Mouse (Mus musculus): ENCODE results near the gene Otx1. TPM values are rescaled to one million over a fixed set of nuclear protein-coding genes. Genes with fewer than 3 reads are reported as not detected.

Otx1 gene
- under 1 TPM in 1 of 2 experiments, not detected in 1; 0.23 TPM for total RNA-seq (2021)
- long read RNA-seq, experiment 1: 0 reads
- long read RNA-seq, experiment 2: 0 reads

GRCm38 (mm10) chr11:22002783-22003340, at the start of gene Otx1:
TSS of gene Otx1 (minus strand) at chr11:22002897.
- peak; percentile 9 to 55 for DNase-seq

DNA sequence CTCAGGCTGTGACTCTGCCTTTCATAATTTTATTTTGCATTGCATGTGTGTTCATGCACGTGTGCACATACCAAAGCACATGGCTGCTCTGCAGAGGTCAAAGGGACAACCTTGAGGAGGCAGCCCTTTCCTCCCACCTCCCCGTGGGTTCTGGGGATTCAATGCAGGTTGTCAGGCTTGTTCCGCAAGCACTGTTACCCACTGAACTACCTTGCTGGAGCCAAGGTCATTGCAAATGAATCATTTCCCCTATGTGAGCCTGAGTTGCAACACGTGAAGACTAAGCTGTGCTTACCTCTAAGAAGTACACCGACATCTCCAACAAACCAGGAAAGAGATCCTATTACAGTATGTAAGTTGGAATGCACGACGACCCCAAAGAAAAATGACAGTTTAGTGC, 48.2 kb upstream of the Otx1 start:
- DNase-seq: no peak

- DNase-seq: no peak
These were observed 37.2 kb upstream of the Otx1 start for GRCm38 (mm10) chr11:22039854-22040426.

GRCm38 (mm10) chr11:22034564-22035105, 31.9 kb upstream of the Otx1 start:
- no peak for DNase-seq

DNA sequence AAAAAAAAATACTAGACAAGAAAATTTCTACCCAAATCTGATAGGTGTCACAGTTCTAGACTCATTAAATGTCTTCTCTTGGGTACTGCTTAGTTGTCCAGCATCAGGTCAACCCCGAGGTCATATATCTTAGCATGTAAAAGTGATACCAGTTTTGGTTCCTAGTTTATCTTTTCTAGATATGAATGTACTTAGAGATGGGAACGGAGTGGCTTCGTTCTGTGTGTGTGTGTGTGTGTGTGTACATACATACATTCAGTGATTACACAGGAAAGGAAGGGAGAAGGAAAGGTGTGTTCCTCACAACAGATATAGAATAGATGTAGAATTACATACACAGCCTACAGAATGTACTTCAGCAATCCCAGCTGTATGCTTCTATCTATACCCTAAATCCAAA, 30.9 kb upstream of the Otx1 start:
- no peak for DNase-seq

- DNase-seq: no peak
These were observed 17.9 kb upstream of the Otx1 start for GRCm38 (mm10) chr11:22020602-22021001.

DNA sequence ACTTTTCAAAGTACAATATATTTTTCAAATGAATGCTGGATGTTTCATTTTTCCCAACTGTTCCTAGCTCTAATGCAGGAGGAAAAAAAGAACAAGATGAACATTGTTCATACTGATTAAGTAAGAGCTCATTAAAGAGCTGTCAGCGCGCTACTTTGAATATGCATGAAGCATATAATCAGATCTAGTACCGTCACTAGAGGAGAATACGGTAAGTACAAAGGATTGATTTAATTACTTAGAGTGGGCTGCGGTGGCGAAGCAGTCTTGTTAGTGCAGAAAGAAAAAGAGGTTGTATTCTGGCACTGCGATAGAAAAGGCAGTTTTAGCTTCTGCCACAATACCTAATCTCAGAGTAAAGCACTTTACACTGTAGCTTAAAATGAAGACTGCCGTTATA, 14.7 kb upstream of the Otx1 start:
- no peak for DNase-seq

- no peak for DNase-seq
These were observed 13.6 kb upstream of the Otx1 start for GRCm38 (mm10) chr11:22016341-22016740.

GRCm38 (mm10) chr11:22008817-22009216, 6.1 kb upstream of the Otx1 start:
- DNase-seq: no peak

- no peak for DNase-seq
These were observed 5.5 kb upstream of the Otx1 start for GRCm38 (mm10) chr11:22008129-22008596.

GRCm38 (mm10) chr11:22007781-22008110, 5.0 kb upstream of the Otx1 start:
- DNase-seq: no peak

GRCm38 (mm10) chr11:22007088-22007780, 4.5 kb upstream of the Otx1 start:
- DNase-seq: no peak

DNA sequence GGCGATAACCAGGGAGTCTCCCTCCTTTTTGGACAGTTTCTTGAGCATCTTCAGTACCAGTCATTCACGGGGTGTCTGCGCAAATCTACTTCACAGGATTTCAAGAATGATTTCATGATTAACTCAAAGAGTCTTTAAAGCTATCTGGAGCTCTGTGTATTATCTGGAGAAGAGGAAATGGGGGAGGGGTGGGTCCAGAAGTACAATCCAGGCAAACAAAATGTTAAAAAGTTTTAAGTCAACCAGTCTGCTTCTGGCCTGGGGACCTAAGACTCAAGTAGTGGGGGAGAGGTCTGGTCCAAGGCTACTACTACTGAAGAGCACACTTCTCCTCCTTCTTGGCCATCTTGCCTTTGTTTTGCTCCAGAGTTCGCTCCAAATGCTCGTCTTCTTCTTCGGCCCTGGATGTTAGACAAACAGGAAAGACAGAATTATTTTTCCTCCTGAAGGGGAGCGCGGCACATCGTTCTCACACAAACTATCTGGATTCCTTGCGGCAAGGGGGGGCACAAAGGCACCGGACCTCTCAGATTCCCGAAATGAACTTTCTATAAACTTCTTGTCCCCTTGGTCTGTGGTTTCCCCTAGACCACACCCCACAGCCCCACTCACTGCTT, 3.9 kb upstream of the Otx1 start:
- no peak for DNase-seq

DNA sequence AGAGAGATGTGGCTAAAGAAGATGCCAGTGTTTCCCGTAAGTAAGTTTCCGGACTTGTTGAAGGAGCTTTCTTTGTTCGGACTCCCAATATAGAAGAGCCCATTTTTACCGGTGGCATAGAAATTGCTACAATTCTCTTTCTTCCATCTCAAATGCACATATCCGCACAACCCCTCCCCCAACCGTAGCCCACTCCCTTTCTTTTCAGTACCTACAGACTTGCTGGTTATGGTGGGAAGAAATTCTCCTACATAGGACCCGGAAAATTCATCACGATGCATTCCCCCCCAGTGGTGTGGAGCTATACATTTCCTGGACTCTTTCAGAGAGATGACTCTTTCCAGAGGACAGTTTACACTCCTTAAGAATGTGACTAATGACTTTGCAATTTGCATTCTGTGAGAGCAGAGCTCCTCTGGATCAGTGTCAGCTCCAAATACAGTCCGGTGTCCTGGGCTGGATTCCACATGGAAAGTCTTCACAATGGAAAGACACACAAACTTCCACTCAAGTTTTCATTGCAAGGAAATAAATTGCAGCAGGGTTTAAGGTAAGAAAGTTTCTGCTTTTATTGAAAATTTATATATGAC, 2.7 kb upstream of the Otx1 start:
- no peak for DNase-seq

DNA sequence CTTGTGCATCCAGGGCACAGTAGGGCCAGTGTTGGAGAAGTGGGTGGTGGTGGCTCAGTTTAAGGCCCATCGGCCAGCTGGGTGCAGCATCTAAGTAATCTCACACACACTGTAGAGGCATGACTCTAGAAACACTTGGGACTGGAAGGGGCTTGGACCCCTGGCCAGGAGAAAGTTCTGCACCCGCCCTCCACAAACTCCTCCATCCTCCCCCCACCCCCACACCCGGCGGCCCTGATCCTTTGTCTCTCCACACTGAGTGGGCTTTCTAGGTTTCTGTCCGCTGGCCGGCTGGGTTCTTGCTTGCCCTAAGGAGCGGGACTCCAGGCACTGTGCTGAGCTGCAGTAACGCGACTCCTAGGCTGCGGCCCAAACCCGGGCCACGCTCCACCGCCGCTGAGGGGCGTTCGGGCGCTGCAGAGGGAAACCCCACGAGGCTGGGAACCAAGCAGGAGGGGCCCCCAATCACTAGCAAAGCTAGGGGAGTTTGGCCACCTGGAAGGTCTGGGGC, 1.7 kb upstream of the Otx1 start:
- peak in 1 of 2 experiments; percentile 14 for DNase-seq

DNA sequence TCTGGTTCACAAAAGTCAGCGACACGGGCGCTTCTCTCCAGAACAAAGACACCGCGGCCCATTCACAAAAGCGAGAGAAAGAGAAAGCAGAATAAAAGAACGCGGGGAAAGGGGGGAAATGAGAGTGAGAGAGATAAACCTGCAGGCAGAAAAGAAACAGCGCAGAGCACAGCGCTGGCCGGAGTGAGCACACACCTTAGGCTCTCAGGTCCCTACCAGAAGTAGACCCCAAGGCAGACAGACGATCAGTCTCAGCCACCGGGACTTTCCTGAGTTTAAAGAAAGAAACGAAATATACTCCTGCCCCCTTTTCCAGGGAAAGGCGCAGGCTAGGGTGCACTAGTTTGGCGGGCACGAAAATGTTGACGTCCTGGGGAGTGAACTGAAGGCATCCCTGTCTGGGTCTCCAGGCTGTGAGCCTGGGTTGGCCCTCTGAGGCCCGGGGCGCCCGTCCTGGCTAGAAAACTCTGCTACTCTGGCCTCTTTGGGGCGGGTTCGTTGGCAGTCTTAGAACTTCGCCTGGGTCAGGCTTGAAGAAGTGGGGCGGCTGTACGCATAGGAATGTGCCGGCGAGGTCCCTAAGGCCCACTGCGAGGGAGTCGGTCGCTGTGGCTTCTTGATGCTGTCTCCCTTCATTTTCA, 764 bp upstream of the Otx1 start:
- peak; percentile 7 to 54 for DNase-seq

GRCm38 (mm10) chr11:22002062-22002782, 475 bp downstream of the Otx1 start:
- DNase-seq: peak; percentile 14 to 49

GRCm38 (mm10) chr11:22001321-22002061, 1.2 kb downstream of the Otx1 start:
- DNase-seq: peak; percentile 22 to 47

DNA sequence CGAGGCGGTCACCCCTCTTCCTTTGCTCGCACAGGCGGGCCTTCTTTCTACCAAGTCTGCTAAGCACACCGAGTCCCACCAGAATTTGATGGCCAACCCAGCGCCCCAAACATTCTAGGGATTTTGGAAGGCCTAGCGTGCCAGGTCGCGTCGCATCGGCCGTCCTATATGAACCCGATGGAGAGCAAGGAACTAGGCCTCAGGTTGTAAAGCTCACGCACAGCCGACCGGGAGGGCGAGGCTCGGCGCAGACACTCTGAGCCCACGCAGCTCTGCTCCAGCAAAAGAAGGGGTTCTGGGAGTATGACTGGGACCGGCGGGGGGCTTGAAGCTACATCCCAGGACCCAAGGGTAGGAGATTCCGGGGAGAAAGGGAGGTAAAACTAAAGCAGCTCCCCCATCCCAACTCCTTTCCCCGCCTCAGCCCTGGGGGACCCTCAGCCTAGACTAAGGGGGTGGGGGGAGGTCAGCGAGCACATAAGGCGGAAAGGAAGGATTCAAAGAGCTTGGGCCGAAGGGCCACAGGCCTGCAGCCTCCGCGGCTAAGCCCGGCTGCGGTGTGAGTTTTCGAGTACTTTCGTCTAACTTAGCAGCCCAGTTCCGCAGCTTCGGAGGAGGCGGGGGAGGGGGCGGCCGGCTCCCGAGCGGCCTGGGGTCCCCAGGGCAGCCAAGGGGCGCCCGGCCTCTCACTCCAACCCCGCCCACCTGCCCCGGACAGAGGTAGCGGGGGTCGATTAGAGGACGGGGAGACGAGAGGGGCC, 2.2 kb downstream of the Otx1 start:
- DNase-seq: peak in 1 of 2 experiments; percentile 16
